Mouse (Mus musculus) hindbrain, postnatal 0 days (tissue): ENCODE measurements around the gene Ogfod2. TPM values are rescaled to one million over a fixed set of nuclear protein-coding genes. Genes with fewer than 3 reads are reported as not detected.

ENCODE experiments used
- ATAC-seq: fragments of 200-750 bp; cut with Nextera tagmentation; 2 replicates; pipeline ENCODE4 v1.8.0; 2017; ENCODE audit warnings: mild to moderate bottlenecking, moderate TSS enrichment, moderate library complexity
- DNase-seq: peaks from one replicate; pipeline ENCODE4 v3.0.0-alpha.2; 2015; ENCODE audit warnings: low spot score
- H3K27ac ChIP-seq: fragments of 300-500 bp; sonication (generic); 2 replicates; pipeline ENCODE4 v1.5.1; 2014; ENCODE audit warnings: mild to moderate bottlenecking
- H3K27me3 ChIP-seq: fragments of 300-500 bp; sonication (generic); 2 replicates; pipeline ENCODE4 v1.6.1; 2014; ENCODE audit warnings: low read length, mixed read lengths; ENCODE audit not compliant: insufficient read depth
- H3K36me3 ChIP-seq: fragments of 300-500 bp; sonication (generic); 2 replicates; pipeline ENCODE4 v1.6.1; 2014; ENCODE audit warnings: low read length, mixed read lengths; ENCODE audit not compliant: insufficient read depth
- H3K4me1 ChIP-seq: fragments of 300-500 bp; sonication (generic); 2 replicates; pipeline ENCODE4 v1.6.1; 2014; ENCODE audit warnings: antibody characterized with exemption, low read length, mixed read lengths; ENCODE audit not compliant: insufficient read depth
- H3K4me2 ChIP-seq: fragments of 300-500 bp; sonication (generic); 2 replicates; pipeline ENCODE4 v1.6.1; 2014; ENCODE audit warnings: low read depth, mild to moderate bottlenecking, low read length, moderate library complexity, mixed read lengths
- H3K4me3 ChIP-seq: fragments of 300-500 bp; sonication (generic); 2 replicates; pipeline ENCODE4 v1.5.1; 2014; ENCODE audit warnings: low read length
- H3K9ac ChIP-seq: fragments of 300-500 bp; sonication (generic); replicated peaks from 2 replicates; pipeline ENCODE4 v1.6.1; 2014; ENCODE audit warnings: mild to moderate bottlenecking, low read length, moderate library complexity, mixed read lengths
- H3K9me3 ChIP-seq: fragments of 300-500 bp; sonication (generic); 2 replicates; pipeline ENCODE4 v1.6.1; 2016; ENCODE audit warnings: low read length, mixed read lengths
- CTCF ChIP-seq: IDR thresholded peaks from 2 replicates; pipeline ENCODE4 v1.5.1; 2016; ENCODE audit warnings: antibody characterized with exemption, control low read depth, low read depth
- WGBS: fragments of 180-500 bp; shearing (Covaris S2); extraction: QIAGEN DNeasy Blood & Tissue Kit; methylation state at CpG from one replicate; pipeline ENCODE4 v1.1.7; 2014; 5-methylcytosine and 5-hydroxymethylcytosine counted together
- polyA plus RNA-seq: library from polyadenylated mRNA; unstranded; fragments of >200 nt; fragmentation: Nextera tagmentation; extraction: Ambion mirVana; gene quantifications from 2 replicates; pipeline ENCODE4 v1.2.1, GENCODE M21; 2015
- total RNA-seq: library from RNA; depleted of rRNA; stranded (reverse); fragments of >200 nt; gene quantifications from 2 replicates; pipeline ENCODE4 v1.2.3, GENCODE M21; 2014

Gene Ogfod2
- total and polyA plus RNA-seq, 2 experiments from 2014 or later: 38.2 to 52.0 TPM

DNA sequence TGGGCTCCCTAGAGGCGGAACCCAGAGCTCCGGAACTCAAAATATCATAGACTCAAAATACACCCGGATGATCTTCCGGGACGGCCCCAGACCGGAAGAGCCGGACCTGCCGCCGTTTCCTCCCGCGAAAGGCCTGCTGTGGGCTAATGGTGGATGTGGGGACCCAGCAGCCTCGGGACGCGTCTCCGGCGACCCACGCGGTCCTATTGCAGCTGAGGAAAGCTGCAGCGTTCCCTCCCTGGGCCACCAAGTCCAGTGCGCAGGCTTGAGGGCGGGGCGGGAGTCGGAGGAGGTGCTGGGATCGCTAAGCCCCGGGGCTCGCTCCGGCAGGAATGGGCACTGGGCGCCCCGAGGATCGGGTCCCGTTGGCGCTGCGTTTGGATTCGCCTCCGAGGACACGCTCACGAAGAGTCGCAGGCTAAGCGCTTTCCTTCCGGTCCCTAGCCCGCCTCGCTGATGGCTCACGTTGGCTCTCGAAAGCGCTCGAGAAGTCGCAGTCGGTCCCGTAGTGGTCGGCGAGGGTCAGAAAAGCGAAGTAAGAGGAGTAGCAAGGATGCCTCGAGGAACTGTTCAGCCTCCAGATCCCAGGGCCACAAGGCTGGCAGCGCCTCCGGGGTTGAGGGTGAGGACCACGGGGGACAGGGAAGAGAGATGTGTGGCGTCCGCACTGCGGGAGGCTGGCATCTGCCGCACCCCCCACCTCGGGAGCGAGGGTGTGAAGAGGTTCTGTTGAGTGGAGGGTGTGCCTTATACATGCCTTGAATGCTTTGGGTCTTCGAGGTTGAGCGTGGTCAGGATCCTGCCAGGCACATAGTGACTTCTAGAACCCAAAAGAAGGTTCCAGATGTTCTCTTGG, 4.1 kb downstream of the Ogfod2 start, which contains the start of gene Arl6ip4:
Gene Arl6ip4, plus strand, starts transcription at position 100 of the 856 bp plus-strand sequence.
- H3K9me3 ChIP-seq: no peaks in the 10 kb centered on the region
- peak within 1 kb of the TSS; percentile 86 for H3K27ac ChIP-seq
- TF ChIP-seq CTCF: no peak
- peak within 1 kb of the TSS; percentile 99 for H3K4me2 ChIP-seq
- peaks cover 17% of the 10 kb centered on the region for H3K4me1 ChIP-seq
- ATAC-seq (peak; percentile 27), DNase-seq (peak; percentile 89)
- WGBS: 2% methylated on average over 64 of the region's 64 CpGs
- H3K27me3 ChIP-seq: no peaks in the 10 kb centered on the region
- peaks cover 11% of the 10 kb centered on the region; the same call in 1 of the 2 replicates for H3K36me3 ChIP-seq
- peak within 1 kb of the TSS; percentile 92 for H3K9ac ChIP-seq
- H3K4me3 ChIP-seq: peak within 1 kb of the TSS; percentile 91

DNA sequence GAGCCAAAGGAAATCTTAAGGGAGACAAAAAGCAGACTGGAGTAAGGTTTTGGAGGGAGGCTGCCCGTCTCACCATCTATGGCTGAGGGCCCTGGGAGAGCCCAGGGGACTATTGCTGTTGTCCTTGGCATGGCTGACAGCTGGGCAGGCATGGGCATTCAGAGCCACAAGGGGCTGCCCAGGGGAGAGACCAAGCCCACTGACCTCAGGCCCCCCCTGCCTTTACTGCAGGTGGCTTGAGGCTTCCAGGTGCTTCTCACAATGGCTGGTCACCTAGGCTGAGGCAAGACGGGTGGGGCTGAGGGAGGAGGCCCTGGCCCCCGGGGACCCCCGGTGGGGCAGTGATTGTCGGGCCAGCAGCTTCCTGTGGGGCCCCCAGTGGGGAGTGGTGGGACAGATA, 7.1 kb downstream of the Ogfod2 start:
- Histone ChIP-seq H3K9me3 (no peaks in the 10 kb centered on the region), H3K36me3 (peaks cover 26% of the 10 kb centered on the region), H3K4me2 (no peak overlapping the region), H3K9ac (no peak overlapping the region), H3K27ac (no peak overlapping the region), H3K4me1 (peaks cover 10% of the 10 kb centered on the region), H3K4me3 (no peak overlapping the region), H3K27me3 (no peaks in the 10 kb centered on the region)
- DNase-seq: no peak
- WGBS: 70% methylated on average over 5 of the region's 5 CpGs
- TF ChIP-seq CTCF: no peak
- ATAC-seq: no peak

DNA sequence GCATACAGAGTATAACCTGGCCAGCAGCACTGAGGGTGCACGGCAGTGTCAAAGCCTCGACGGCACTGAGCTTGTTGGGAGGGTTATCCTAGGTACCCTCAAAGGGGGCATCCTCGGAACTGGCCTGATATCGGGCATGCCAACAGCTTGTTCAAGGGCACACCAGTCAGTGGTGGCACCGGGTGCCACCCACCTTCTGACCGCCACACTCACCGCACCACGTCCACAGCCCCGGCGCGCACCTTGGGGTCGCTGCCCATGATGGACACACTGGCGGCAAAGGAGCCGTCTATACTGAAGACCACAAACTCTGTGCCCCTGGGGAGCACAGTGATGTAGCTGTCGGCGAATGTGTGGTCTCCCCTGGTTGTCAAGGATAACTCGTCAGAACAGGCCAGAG, 10.3 kb downstream of the Ogfod2 start:
- H3K4me3 ChIP-seq: no peak overlapping the region
- H3K36me3 ChIP-seq: peaks cover 37% of the 10 kb centered on the region
- H3K27me3 ChIP-seq: no peaks in the 10 kb centered on the region
- TF ChIP-seq CTCF: no peak
- H3K9me3 ChIP-seq: no peaks in the 10 kb centered on the region
- DNase-seq: no peak
- no peak overlapping the region for H3K9ac ChIP-seq
- no peak overlapping the region for H3K4me2 ChIP-seq
- no peaks in the 10 kb centered on the region for H3K4me1 ChIP-seq
- 84% methylated on average over 18 of the region's 18 CpGs for WGBS
- no peak overlapping the region for H3K27ac ChIP-seq
- no peak for ATAC-seq

DNA sequence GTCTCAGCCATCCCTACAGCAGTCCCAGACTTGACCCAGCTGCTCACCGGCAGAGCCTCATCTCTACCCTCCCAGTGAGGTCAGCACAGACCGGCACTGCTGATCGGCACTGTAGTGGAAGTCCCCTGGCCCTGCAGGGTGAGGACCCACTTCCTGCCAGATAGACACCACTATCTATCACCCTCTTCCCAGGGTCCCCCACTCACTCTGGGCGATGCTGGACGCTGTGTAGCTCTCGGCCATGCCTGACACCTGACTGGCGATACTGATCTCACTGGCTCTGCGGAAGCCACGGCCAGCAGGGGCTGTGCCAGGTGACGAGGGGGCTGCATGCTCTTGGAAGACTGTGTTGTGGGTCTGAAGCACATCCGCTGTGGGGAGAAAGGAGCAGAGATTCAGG, 13.0 kb downstream of the Ogfod2 start:
- 90% methylated on average over 11 of the region's 11 CpGs for WGBS
- H3K9ac ChIP-seq: no peak overlapping the region
- no peaks in the 10 kb centered on the region for H3K4me1 ChIP-seq
- H3K27ac ChIP-seq: no peak overlapping the region
- DNase-seq (no peak), ATAC-seq (no peak)
- H3K27me3 ChIP-seq: no peaks in the 10 kb centered on the region
- TF ChIP-seq CTCF: no peak
- H3K9me3 ChIP-seq: no peaks in the 10 kb centered on the region
- no peak overlapping the region for H3K4me3 ChIP-seq
- H3K4me2 ChIP-seq: no peak overlapping the region
- peaks cover 51% of the 10 kb centered on the region for H3K36me3 ChIP-seq

DNA sequence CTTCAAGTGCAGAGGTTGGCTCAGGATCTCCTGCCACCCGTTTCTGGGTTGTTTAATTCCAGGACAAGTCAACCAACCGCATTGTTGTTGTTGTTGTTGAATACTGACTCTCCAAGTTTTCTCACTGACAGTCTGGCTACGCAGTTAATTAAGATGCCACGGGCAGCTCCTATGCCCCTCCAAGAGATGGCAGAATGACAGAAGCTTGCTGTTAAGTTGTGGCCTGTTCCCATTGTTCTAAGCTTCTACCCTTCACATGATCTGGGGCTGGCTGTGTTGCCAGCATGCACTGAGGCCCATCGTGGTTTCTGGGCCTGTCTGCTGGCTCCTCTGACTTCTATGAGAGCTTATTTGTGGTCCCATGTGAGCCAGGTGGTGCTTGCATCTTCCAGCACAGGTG, 22.2 kb downstream of the Ogfod2 start:
- H3K4me3 ChIP-seq: no peak overlapping the region
- H3K4me2 ChIP-seq: no peak overlapping the region
- TF ChIP-seq CTCF: 0 out of 2 replicates have a peak, but pooled peaks have one; percentile 1
- no peaks in the 10 kb centered on the region for H3K9me3 ChIP-seq
- peak; percentile 56 for DNase-seq
- no peak overlapping the region for H3K27ac ChIP-seq
- H3K36me3 ChIP-seq: peaks cover 38% of the 10 kb centered on the region; the same call in 1 of the 2 replicates
- no peaks in the 10 kb centered on the region for H3K4me1 ChIP-seq
- no peak overlapping the region for H3K9ac ChIP-seq
- ATAC-seq: no peak
- WGBS: 57% methylated on average over 5 of the region's 5 CpGs
- no peaks in the 10 kb centered on the region for H3K27me3 ChIP-seq

DNA sequence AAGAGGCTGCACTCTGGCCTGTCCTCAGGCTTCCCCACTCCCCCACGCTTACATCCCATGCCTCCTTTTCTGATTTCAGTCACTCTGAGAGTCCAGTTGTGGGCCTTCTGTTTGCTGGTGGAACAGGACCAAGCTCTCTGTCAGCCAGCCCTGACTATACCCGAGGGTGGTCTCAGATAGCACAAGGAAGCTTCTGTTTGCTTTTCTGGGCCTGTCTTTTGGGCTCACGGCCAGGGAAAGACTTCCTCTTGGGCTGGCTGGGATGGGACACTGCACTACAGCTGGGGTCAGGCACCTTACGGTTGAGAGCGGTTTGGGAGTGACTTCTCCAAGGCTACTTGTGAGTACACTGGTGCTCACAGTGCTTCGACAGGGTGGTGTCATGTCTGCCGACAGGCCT, 26.0 kb downstream of the Ogfod2 start:
- Histone ChIP-seq H3K9ac (no peak overlapping the region), H3K4me3 (no peak overlapping the region), H3K27ac (no peak overlapping the region), H3K36me3 (peaks cover 53% of the 10 kb centered on the region), H3K4me1 (no peaks in the 10 kb centered on the region), H3K4me2 (no peak overlapping the region), H3K27me3 (no peaks in the 10 kb centered on the region), H3K9me3 (no peaks in the 10 kb centered on the region)
- WGBS: 54% methylated on average over 7 of the region's 7 CpGs
- no peak for TF ChIP-seq CTCF
- DNase-seq: peak; percentile 65
- ATAC-seq: peak; percentile 84

DNA sequence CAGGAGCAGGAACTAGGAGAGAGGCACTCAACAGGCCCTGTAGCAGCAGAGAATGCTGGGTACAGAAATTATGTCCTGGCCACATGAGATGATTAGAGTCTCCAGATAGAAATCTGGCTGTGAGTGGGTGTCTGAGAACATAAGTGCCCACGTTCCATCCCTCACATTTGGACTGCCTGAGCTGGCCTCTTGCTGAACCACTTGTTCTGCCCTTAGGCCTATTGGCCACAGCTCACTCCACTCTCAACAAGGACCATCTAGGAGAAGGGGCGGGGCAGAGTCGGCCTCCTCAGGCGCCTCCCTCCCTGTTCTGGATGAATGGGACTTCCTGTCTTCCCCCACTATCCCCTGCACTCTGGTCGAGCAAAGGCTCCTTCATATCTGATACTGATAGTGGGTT, 36.9 kb downstream of the Ogfod2 start:
- Histone ChIP-seq H3K4me2 (no peak overlapping the region), H3K9ac (no peak overlapping the region), H3K36me3 (peaks cover 20% of the 10 kb centered on the region), H3K27me3 (no peaks in the 10 kb centered on the region), H3K4me1 (no peaks in the 10 kb centered on the region), H3K4me3 (no peak overlapping the region), H3K27ac (no peak overlapping the region), H3K9me3 (no peaks in the 10 kb centered on the region)
- 65% methylated on average over 5 of the region's 5 CpGs for WGBS
- no peak for ATAC-seq
- no peak for TF ChIP-seq CTCF
- no peak for DNase-seq
